Mouse (Mus musculus): ENCODE results near the gene Taf1b. TPM values are rescaled to one million over a fixed set of nuclear protein-coding genes. Genes with fewer than 3 reads are reported as not detected.
A peak's percentile ranks its signal among the peaks of the same experiment; 100 is the strongest.
"Not testable (repeated sequence)": the region's sequence is repeated elsewhere in the genome, so short reads cannot be mapped to it uniquely, and the experiment has no call there.

The Taf1b gene
- polyA plus RNA-seq, 1 experiment from 2014 or later = 18.5 TPM

DNA sequence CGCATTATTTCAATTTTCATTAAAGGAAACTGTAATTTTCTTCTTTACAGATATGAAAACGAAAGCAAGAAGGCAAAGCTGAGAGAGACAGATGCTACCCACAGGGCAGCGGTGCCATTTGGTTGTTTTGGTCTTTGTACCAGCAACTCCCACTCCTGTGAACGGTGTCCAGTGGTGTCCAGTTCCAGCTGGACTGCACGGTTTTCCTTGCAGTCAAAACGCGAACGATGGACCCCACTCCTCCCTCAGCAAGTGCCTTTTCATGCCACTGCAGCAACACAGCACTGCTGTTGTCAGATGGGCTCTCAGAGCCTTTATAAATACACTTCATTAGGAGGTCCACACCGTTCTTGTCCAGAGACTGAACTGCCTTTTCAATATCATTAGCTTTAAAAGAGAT, 5.1 kb upstream of the Taf1b start:
- H3K27ac ChIP-seq (ENCODE audit: low read length) = no peak overlapping the region
- H3K27me3 ChIP-seq (replicated peaks; ENCODE audit: control insufficient read depth, insufficient read depth, low read length) = no peaks in the 10 kb centered on the region
- 63% methylated on average over 9 of the region's 9 CpGs for WGBS
- ATAC-seq = no peak
- H3K9me3 ChIP-seq (ENCODE audit: control insufficient read depth, low read length) = no peaks in the 10 kb centered on the region
- peak overlapping the region; percentile 31; the same call in 1 of the 2 replicates for H3K4me2 ChIP-seq (ENCODE audit: low read depth, low read length)
- H3K36me3 ChIP-seq (ENCODE audit: control insufficient read depth, insufficient read depth, low read length) = no peaks in the 10 kb centered on the region
- no peaks in the 10 kb centered on the region for H3K4me1 ChIP-seq (ENCODE audit: control insufficient read depth, insufficient read depth, low read length)
- no peak overlapping the region for H3K9ac ChIP-seq (ENCODE audit: low read depth, low read length)
- H3K4me3 ChIP-seq (ENCODE audit: low read length) = peak overlapping the region; percentile 23

DNA sequence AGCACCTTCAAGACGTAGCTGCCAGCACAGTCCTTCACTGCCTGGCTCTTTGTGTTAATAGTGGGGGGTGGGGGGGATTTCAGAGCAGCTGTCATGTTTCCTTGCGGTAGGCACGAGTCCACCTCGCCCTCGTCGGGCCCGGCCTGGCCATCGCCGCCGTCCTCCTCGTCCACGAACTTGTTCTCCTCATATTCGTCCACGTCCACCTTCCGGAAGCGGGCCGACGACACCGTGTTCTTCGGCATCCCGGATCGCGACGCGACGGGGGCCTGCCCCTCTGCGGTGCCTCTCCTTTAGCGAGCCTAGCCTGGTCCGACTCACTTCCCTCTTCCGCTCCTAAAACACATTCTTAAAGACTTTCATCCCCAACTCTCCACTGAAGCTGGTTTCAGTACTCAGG, 4.7 kb upstream of the Taf1b start:
- H3K9me3 ChIP-seq (ENCODE audit: control insufficient read depth, low read length) = no peaks in the 10 kb centered on the region
- no peaks in the 10 kb centered on the region for H3K36me3 ChIP-seq (ENCODE audit: control insufficient read depth, insufficient read depth, low read length)
- no peaks in the 10 kb centered on the region for H3K27me3 ChIP-seq (replicated peaks; ENCODE audit: control insufficient read depth, insufficient read depth, low read length)
- H3K4me2 ChIP-seq (ENCODE audit: low read depth, low read length) = peak overlapping the region; percentile 31; the same call in 1 of the 2 replicates
- H3K27ac ChIP-seq (ENCODE audit: low read length) = no peak overlapping the region
- H3K4me3 ChIP-seq (ENCODE audit: low read length) = peak overlapping the region; percentile 23
- ATAC-seq = no peak
- 61% methylated on average over 30 of the region's 30 CpGs for WGBS
- H3K4me1 ChIP-seq (ENCODE audit: control insufficient read depth, insufficient read depth, low read length) = no peaks in the 10 kb centered on the region
- H3K9ac ChIP-seq (ENCODE audit: low read depth, low read length) = no peak overlapping the region

DNA sequence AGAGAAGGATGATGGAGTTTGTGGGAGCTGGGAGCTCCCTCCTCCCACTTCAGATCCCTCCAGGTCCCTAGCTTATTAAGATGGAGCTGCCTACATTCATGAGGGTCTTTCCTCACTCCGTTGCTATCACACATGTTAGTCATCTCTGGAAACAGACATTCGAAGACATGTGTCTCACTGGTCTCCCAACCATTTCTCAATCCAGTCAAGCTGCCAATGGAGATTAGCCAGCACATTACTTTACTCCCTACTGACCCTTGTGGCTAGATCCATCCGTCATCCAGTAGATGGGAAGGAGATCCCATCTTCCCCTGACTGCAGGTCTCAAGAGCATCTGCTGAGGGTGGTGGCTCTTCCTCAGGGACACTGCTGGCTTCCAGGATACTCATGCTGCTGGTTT, 3.4 kb upstream of the Taf1b start:
- not testable (repeated sequence) for H3K4me2 ChIP-seq (ENCODE audit: low read depth, low read length); H3K27ac ChIP-seq (ENCODE audit: low read length); ATAC-seq; H3K9me3 ChIP-seq (ENCODE audit: control insufficient read depth, low read length); H3K9ac ChIP-seq (ENCODE audit: low read depth, low read length); H3K4me3 ChIP-seq (ENCODE audit: low read length); H3K4me1 ChIP-seq (ENCODE audit: control insufficient read depth, insufficient read depth, low read length); H3K36me3 ChIP-seq (ENCODE audit: control insufficient read depth, insufficient read depth, low read length); H3K27me3 ChIP-seq (replicated peaks; ENCODE audit: control insufficient read depth, insufficient read depth, low read length)
- WGBS = 86% methylated on average over 2 of the region's 3 CpGs

DNA sequence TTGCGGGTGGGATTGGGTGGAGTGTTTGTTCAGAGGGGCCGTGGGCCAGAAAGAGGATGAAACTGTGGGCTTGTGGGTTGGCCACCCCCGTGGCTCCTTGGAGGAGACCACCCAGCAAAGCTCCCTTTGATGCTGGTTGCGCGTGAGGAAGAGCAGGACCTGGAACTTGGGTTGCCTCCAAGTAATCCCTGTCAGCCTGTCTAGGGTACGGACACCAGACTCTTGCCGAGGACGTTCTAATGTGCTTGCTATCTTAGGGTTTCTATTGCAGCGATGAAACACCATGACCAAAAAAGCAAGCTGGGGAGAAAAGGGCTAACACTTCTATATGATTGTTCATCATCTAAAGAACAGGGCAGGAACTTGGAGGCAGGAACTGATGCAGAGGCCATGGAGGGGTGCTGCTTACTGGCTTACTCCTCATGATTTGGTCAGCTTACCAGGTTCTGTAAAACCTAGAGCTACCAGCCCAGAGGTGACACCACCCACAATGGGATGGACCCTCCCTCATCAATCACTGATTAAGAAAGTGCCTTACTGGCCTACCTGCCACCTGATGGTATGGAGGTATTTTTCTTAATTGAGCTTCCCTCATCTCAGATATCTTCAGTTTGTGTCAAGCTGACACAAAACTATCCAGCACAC, 804 bp downstream of the Taf1b start:
- 3% methylated on average over 9 of the region's 9 CpGs for WGBS
- H3K36me3 ChIP-seq (ENCODE audit: control insufficient read depth, insufficient read depth, low read length); H3K27me3 ChIP-seq (replicated peaks; ENCODE audit: control insufficient read depth, insufficient read depth, low read length); H3K4me1 ChIP-seq (ENCODE audit: control insufficient read depth, insufficient read depth, low read length); H3K9me3 ChIP-seq (ENCODE audit: control insufficient read depth, low read length): not testable (repeated sequence)
- Histone ChIP-seq H3K9ac (ENCODE audit: low read depth, low read length) (peak overlapping the region; percentile 81), H3K4me2 (ENCODE audit: low read depth, low read length) (peak overlapping the region; percentile 58), H3K4me3 (ENCODE audit: low read length) (peak overlapping the region; percentile 73), H3K27ac (ENCODE audit: low read length) (0 out of 2 replicates have a peak overlapping the region, but pooled peaks have one; percentile 48)
- peak; percentile 73 for ATAC-seq

DNA sequence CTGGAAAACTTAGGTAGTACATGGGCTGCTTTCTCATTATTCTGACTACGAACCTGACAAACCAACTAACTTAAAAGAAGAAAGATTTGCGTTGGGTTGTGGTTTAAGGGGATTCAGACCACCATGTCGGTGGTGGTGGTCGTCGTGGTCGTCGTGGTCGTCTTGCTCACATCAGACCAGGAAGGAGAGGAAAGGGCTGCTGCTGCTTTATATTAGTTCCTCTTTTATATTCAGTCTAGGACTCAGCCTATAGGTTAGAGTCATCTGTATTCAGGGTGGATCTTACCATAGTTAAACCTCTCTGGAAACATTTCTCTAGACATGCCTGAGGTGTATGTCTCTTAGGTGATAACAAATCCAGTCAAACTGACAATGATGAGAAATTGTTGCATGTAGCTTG, 19.0 kb downstream of the Taf1b start:
- no peaks in the 10 kb centered on the region for H3K27me3 ChIP-seq (replicated peaks; ENCODE audit: control insufficient read depth, insufficient read depth, low read length)
- H3K36me3 ChIP-seq (ENCODE audit: control insufficient read depth, insufficient read depth, low read length) = no peaks in the 10 kb centered on the region
- H3K4me3 ChIP-seq (ENCODE audit: low read length) = no peak overlapping the region
- no peak overlapping the region for H3K9ac ChIP-seq (ENCODE audit: low read depth, low read length)
- H3K4me2 ChIP-seq (ENCODE audit: low read depth, low read length) = no peak overlapping the region
- no peak for ATAC-seq
- H3K9me3 ChIP-seq (ENCODE audit: control insufficient read depth, low read length) = no peaks in the 10 kb centered on the region
- H3K4me1 ChIP-seq (ENCODE audit: control insufficient read depth, insufficient read depth, low read length) = no peaks in the 10 kb centered on the region
- H3K27ac ChIP-seq (ENCODE audit: low read length) = no peak overlapping the region
- WGBS = 85% methylated on average over 8 of the region's 8 CpGs

DNA sequence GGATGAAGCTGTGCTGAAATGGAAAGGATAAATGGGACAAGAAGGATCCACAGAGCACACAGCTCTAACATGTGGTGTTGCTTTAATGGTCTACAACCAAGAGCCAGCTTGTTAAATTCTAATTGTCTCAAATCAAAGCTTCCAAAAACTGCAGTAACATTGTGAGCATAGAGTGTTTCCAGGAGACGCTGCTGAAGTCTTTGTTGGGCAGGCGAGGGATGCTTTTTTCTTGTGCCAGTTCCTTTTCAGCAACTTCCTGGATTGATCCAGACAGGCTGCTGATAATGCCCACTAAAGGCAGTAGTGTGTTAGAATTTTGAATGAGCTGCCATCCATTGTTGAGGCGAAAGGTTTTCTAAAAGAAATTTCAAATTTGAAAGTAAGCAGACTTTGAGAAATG, 22.9 kb downstream of the Taf1b start:
- no peak overlapping the region for H3K4me3 ChIP-seq (ENCODE audit: low read length)
- ATAC-seq = no peak
- H3K27me3 ChIP-seq (replicated peaks; ENCODE audit: control insufficient read depth, insufficient read depth, low read length) = no peaks in the 10 kb centered on the region
- 90% methylated on average over 3 of the region's 3 CpGs for WGBS
- no peak overlapping the region for H3K4me2 ChIP-seq (ENCODE audit: low read depth, low read length)
- no peaks in the 10 kb centered on the region for H3K9me3 ChIP-seq (ENCODE audit: control insufficient read depth, low read length)
- no peaks in the 10 kb centered on the region for H3K36me3 ChIP-seq (ENCODE audit: control insufficient read depth, insufficient read depth, low read length)
- no peak overlapping the region for H3K27ac ChIP-seq (ENCODE audit: low read length)
- H3K4me1 ChIP-seq (ENCODE audit: control insufficient read depth, insufficient read depth, low read length) = no peaks in the 10 kb centered on the region
- H3K9ac ChIP-seq (ENCODE audit: low read depth, low read length) = no peak overlapping the region

DNA sequence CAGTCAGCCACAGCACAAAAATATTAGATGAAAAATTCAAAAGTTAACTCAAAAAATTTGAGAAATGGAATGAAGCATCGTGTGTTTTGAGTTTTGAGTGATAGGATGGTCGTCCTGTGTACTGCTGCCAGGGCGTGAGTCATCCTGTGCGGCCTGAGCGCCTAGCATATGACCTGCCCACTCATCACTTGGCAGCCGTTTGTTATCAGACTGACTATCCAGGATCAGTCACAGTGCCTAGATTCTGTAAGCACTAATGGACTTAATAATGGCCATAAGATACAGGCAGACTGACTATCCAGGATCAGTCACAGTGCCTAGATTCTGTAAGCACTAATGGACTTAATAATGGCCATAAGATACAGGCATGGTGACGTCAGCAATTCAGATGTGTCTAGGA, 26.9 kb downstream of the Taf1b start:
- not testable (repeated sequence) for H3K4me1 ChIP-seq (ENCODE audit: control insufficient read depth, insufficient read depth, low read length); H3K9ac ChIP-seq (ENCODE audit: low read depth, low read length); H3K36me3 ChIP-seq (ENCODE audit: control insufficient read depth, insufficient read depth, low read length); H3K4me2 ChIP-seq (ENCODE audit: low read depth, low read length); H3K9me3 ChIP-seq (ENCODE audit: control insufficient read depth, low read length); H3K4me3 ChIP-seq (ENCODE audit: low read length); H3K27me3 ChIP-seq (replicated peaks; ENCODE audit: control insufficient read depth, insufficient read depth, low read length); H3K27ac ChIP-seq (ENCODE audit: low read length); ATAC-seq
- 85% methylated on average over 7 of the region's 7 CpGs for WGBS

DNA sequence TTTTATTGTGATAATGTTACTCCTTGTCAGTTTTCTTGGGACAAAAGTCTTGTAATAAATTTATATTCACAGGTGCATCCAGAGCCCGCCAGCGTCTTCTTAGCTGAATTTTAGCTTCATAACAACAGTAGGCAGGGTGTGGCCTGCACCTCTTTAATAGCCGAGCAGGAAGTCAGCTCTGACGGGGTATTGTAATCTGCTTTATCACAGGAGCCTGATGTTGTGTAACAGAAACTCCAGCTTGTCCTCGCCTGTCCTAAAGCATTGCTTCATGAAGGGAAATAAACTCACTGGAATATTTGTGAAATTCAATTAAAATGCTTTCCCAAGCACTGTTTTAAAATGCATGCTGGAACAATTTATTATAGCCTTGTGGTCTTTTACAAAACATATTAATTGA, 38.2 kb downstream of the Taf1b start:
- Histone ChIP-seq H3K4me1 (ENCODE audit: control insufficient read depth, insufficient read depth, low read length) (no peaks in the 10 kb centered on the region), H3K9ac (ENCODE audit: low read depth, low read length) (no peak overlapping the region), H3K36me3 (ENCODE audit: control insufficient read depth, insufficient read depth, low read length) (no peaks in the 10 kb centered on the region), H3K27me3 (replicated peaks; ENCODE audit: control insufficient read depth, insufficient read depth, low read length) (no peaks in the 10 kb centered on the region), H3K4me2 (ENCODE audit: low read depth, low read length) (no peak overlapping the region), H3K9me3 (ENCODE audit: control insufficient read depth, low read length) (no peaks in the 10 kb centered on the region), H3K27ac (ENCODE audit: low read length) (no peak overlapping the region), H3K4me3 (ENCODE audit: low read length) (no peak overlapping the region)
- peak; percentile 74 for ATAC-seq
- 53% methylated on average over 5 of the region's 5 CpGs for WGBS

DNA sequence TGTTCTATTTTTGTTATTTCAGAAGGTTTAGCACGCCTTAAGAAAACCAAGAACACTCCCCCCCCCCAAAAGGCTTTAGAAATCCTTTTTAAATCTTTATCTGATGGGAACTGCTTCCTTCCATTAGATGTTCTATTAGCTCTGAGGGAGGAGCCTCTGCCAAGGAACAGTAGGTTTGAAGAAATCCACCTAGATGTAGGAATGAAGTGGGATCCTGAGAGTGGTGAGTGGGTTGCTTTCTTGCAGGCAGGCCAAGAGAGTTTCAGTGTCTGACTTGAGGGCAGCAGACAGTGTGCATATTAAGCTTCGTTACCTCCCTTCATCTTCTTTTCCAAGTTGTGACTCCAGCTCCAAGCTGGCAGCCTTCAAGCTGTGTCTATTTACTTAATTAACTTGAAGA, 39.0 kb downstream of the Taf1b start:
- no peak overlapping the region for H3K9ac ChIP-seq (ENCODE audit: low read depth, low read length)
- no peak for ATAC-seq
- H3K9me3 ChIP-seq (ENCODE audit: control insufficient read depth, low read length) = no peaks in the 10 kb centered on the region
- no peak overlapping the region for H3K4me2 ChIP-seq (ENCODE audit: low read depth, low read length)
- no peaks in the 10 kb centered on the region for H3K36me3 ChIP-seq (ENCODE audit: control insufficient read depth, insufficient read depth, low read length)
- H3K4me3 ChIP-seq (ENCODE audit: low read length) = no peak overlapping the region
- no peaks in the 10 kb centered on the region for H3K27me3 ChIP-seq (replicated peaks; ENCODE audit: control insufficient read depth, insufficient read depth, low read length)
- no peak overlapping the region for H3K27ac ChIP-seq (ENCODE audit: low read length)
- H3K4me1 ChIP-seq (ENCODE audit: control insufficient read depth, insufficient read depth, low read length) = no peaks in the 10 kb centered on the region
- WGBS = 82% methylated on average over 2 of the region's 2 CpGs

DNA sequence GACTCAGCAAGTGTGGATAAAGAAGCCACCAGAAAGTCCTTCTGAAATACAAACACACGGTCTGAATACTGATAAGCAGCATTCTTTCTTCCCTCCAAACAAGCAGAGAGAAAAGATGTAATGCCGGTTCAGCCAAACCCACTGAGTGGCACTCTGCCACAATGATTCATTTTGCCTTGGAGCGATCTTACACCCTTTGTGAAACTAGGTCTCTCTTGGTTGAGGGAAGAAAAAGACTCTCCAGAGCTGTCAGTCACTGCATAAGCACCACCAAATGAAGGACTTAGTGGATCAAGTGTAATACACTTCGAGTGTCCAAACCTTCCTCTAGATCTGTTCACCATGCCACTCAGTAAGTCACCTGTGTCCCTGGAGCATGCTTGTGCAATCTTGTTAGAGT, 39.8 kb downstream of the Taf1b start:
- Histone ChIP-seq H3K4me3 (ENCODE audit: low read length) (no peak overlapping the region), H3K9me3 (ENCODE audit: control insufficient read depth, low read length) (no peaks in the 10 kb centered on the region), H3K9ac (ENCODE audit: low read depth, low read length) (no peak overlapping the region), H3K27me3 (replicated peaks; ENCODE audit: control insufficient read depth, insufficient read depth, low read length) (no peaks in the 10 kb centered on the region), H3K27ac (ENCODE audit: low read length) (no peak overlapping the region), H3K4me2 (ENCODE audit: low read depth, low read length) (no peak overlapping the region), H3K4me1 (ENCODE audit: control insufficient read depth, insufficient read depth, low read length) (no peaks in the 10 kb centered on the region), H3K36me3 (ENCODE audit: control insufficient read depth, insufficient read depth, low read length) (no peaks in the 10 kb centered on the region)
- ATAC-seq = no peak
- WGBS = 74% methylated on average over 4 of the region's 4 CpGs
